In the genomic region with DNA sequence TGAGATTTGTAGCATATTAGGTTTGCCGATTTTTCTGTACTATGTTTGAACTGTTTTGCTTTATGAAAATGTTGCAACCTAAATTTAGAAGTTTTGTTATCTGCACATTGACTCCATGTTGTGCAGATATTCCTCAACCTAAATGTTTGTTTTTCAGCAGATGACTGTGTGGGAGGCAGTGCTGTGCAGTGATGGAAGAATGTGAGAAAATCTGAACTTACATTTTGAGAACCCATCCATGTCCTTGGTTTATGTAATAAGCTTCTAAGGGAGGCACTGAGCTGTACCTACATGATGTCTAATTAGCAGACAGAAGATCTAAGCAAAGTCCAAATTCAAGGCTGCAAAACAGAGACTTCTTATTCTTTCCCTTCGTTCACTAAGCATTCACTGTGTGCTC, we compare ENCODE assay signal across 24 mouse cellular contexts. TPM values are rescaled to one million over a fixed set of nuclear protein-coding genes. Genes with fewer than 3 reads are reported as not detected.
DNase-seq lines count a peak whose midpoint lies in the region; ATAC-seq and TF ChIP-seq lines count a peak whose summit lies in the region.
"Had no signal": no experiment of that assay in that cellular context is flagged by ENCODE, and none has a peak within 500 bp of the region (broad histone marks: within the 10 kb centered on the region; RNA-seq: fewer than 3 reads in every experiment).

No protein-coding gene starts in this region.

- intact Hi-C loops in left cerebral cortex, adult 2 months (cut with DNase I), result no loop called here
- intact Hi-C loops in left cerebral cortex, postnatal 4 days (cut with DNase I), result no loop called here

- no peaks in the 10 kb centered on the region for H3K9me3 ChIP-seq in heart, embryonic 12.5 days (replicated peaks)
- H3K9me3 ChIP-seq: embryonic facial prominence, embryonic 15.5 days; forebrain, embryonic 10.5 days; hindbrain, embryonic 12.5 days had no signal

- H3K27me3 ChIP-seq in heart, embryonic 12.5 days (replicated peaks), result no peaks in the 10 kb centered on the region
- H3K27me3 ChIP-seq: CH12.LX; embryonic facial prominence, embryonic 15.5 days; hindbrain, embryonic 12.5 days; Patski had no signal

- H3K4me3 ChIP-seq in heart, embryonic 12.5 days, result no peak overlapping the region
- no peak overlapping the region for H3K4me3 ChIP-seq in left cerebral cortex, adult 2 months
- H3K4me3 ChIP-seq: embryonic facial prominence, embryonic 15.5 days; erythroblast, embryonic 14.5 days; forebrain, embryonic 10.5 days; gastrocnemius, adult 2 months; hindbrain, embryonic 12.5 days had no signal

- H3K36me3 ChIP-seq in heart, embryonic 12.5 days, result peaks cover 6% of the 10 kb centered on the region; the same call in 1 of the 2 replicates
- H3K36me3 ChIP-seq: hindbrain, embryonic 12.5 days had no signal

- no peak for TF ChIP-seq CTCF in left cerebral cortex, adult 2 months (IDR thresholded peaks at IDR 0.05)

- DNase-seq in heart, adult 11 months, result peak; percentile 18
- DNase-seq in left cerebral cortex, adult 2 months (ENCODE audit: extremely low spot score in 1 of 2, low spot score in 2 of 2), result no peak
- no peak for DNase-seq in left cerebral cortex, postnatal 4 days
- peak; percentile 76 for DNase-seq in brain, adult 2 months (ENCODE audit: low read depth, low spot score)
- DNase-seq in telencephalon, adult 2 months (ENCODE audit: low read depth, low spot score), result peak; percentile 80
- DNase-seq: adrenal gland, postnatal 14 days; cerebellum, adult 18-20 months; cerebellum, adult 9-11 months; cerebellum, postnatal 36 days; embryo, embryonic 11 days; gastrocnemius, adult 2 months; gastrocnemius, postnatal 25 days; heart, postnatal 10 days; heart, postnatal 4 days had no signal

- no peak overlapping the region for H3K27ac ChIP-seq in heart, embryonic 12.5 days (ENCODE audit: poor library complexity, severe bottlenecking)
- peak overlapping the region; percentile 76 for H3K27ac ChIP-seq in left cerebral cortex, adult 2 months
- H3K27ac ChIP-seq: embryonic facial prominence, embryonic 15.5 days; forebrain, embryonic 10.5 days; gastrocnemius, adult 2 months; hindbrain, embryonic 12.5 days had no signal

- ATAC-seq in heart, embryonic 12.5 days (ENCODE audit: insufficient number of reproducible peaks, low FRiP score), result no peak
- ATAC-seq: activated CD4-positive, CD25-positive, alpha-beta regulatory T cell, adult 4 months; forebrain, embryonic 14.5 days; hindbrain, embryonic 16.5 days; Patski had no signal

- H3K4me2 ChIP-seq in heart, embryonic 12.5 days, result no peak overlapping the region
- H3K4me2 ChIP-seq: embryonic facial prominence, embryonic 15.5 days; hindbrain, embryonic 12.5 days had no signal

- H3K9ac ChIP-seq in heart, embryonic 12.5 days, result no peak overlapping the region
- H3K9ac ChIP-seq: embryonic facial prominence, embryonic 15.5 days; hindbrain, embryonic 12.5 days had no signal

- H3K4me1 ChIP-seq in heart, embryonic 12.5 days (replicated peaks), result peaks cover 19% of the 10 kb centered on the region

- 81% methylated on average over 2 of the region's 2 CpGs for WGBS in heart, embryonic 12.5 days

RNA-seq across cellular contexts. Expression of a gene that starts 42.4 kb away (rescaled TPM):
- 18.5 and 21.3 TPM in 2 replicates for polyA plus RNA-seq in heart, embryonic 12.5 days (2016; fragmentation: Nextera tagmentation; extraction: Ambion mirVana)
- total RNA-seq in left cerebral cortex, adult 2 months (2021), result 100 to 1,000 TPM in 1 of 2 experiments, 10 to 100 TPM in 1; 98.6 to 107 TPM
- 100 to 1,000 TPM in 1 of 2 experiments, 10 to 100 TPM in 1; 95.9 to 100 TPM for total RNA-seq in left cerebral cortex, postnatal 4 days (2021)

RNA-seq across cellular contexts. Expression of a gene that starts 50.2 kb away (rescaled TPM):
- 72.0 and 78.1 TPM in 2 replicates for polyA plus RNA-seq in heart, embryonic 12.5 days (2016; fragmentation: Nextera tagmentation; extraction: Ambion mirVana)
- total RNA-seq in left cerebral cortex, adult 2 months (2021), result 10 to 100 TPM; 51.5 to 58.5 TPM
- 10 to 100 TPM; 35.2 to 37.3 TPM for total RNA-seq in left cerebral cortex, postnatal 4 days (2021)

Comparison
In these comparisons a context has a peak if more than half of its experiments do, and no peak if none do; other contexts are left out.
1. DNase-seq: peak in heart, adult 11 months (single experiment), brain, adult 2 months (single experiment) and telencephalon, adult 2 months (single experiment); none in left cerebral cortex, adult 2 months (0 of 2) and left cerebral cortex, postnatal 4 days (single experiment).